Mouse (Mus musculus): ENCODE data around the gene Dmp1. TPM values are rescaled to one million over a fixed set of nuclear protein-coding genes. Genes with fewer than 3 reads are reported as not detected.

Gene Dmp1
- polyA plus RNA-seq, 1 experiment = 3.4 TPM

GRCm38 (mm10) chr5:104236741-104237140 is 34.3 kb downstream of the Dmp1 start:
- no peak overlapping the region for H3ac ChIP-seq (ENCODE audit: control insufficient read depth, insufficient read length, low read depth)
- no peak overlapping the region for H3K4me3 ChIP-seq (ENCODE audit: insufficient read depth, poor library complexity, severe bottlenecking)
- H3K79me2 ChIP-seq (ENCODE audit: control insufficient read depth, insufficient read depth) = no peaks in the 10 kb centered on the region
- H3K36me3 ChIP-seq (ENCODE audit: control insufficient read depth, insufficient read depth) = no peaks in the 10 kb centered on the region
- no peaks in the 10 kb centered on the region for H3K79me3 ChIP-seq (ENCODE audit: low read depth)
- TF ChIP-seq FOSL1 (IDR thresholded peaks at IDR 0.05; ENCODE audit: insufficient read depth, low read length, poor library complexity, severe bottlenecking) (no peak), CEBPB (IDR thresholded peaks at IDR 0.05; ENCODE audit: low read depth) (no peak), MYOG (IDR thresholded peaks at IDR 0.05; ENCODE audit: control insufficient read depth, extremely low read depth, insufficient read length) (no peak), USF1 (IDR thresholded peaks at IDR 0.05; ENCODE audit: low read depth) (no peak)
- H3K27me3 ChIP-seq (ENCODE audit: control insufficient read depth, insufficient read depth, insufficient read length) = no peaks in the 10 kb centered on the region

GRCm38 (mm10) chr5:104239674-104240378 is 37.4 kb downstream of the Dmp1 start:
- Histone ChIP-seq H3K79me2 (ENCODE audit: control insufficient read depth, insufficient read depth) (no peaks in the 10 kb centered on the region), H3K27me3 (ENCODE audit: control insufficient read depth, insufficient read depth, insufficient read length) (no peaks in the 10 kb centered on the region), H3K4me3 (ENCODE audit: insufficient read depth, poor library complexity, severe bottlenecking) (no peak overlapping the region), H3K36me3 (ENCODE audit: control insufficient read depth, insufficient read depth) (no peaks in the 10 kb centered on the region), H3K79me3 (ENCODE audit: low read depth) (no peaks in the 10 kb centered on the region), H3ac (ENCODE audit: control insufficient read depth, insufficient read length, low read depth) (no peak overlapping the region)
- no peak for TF ChIP-seq CTCF (IDR thresholded peaks at IDR 0.05; ENCODE audit: control insufficient read depth, insufficient read depth, insufficient read length)
- no peak for TF ChIP-seq CEBPB (IDR thresholded peaks at IDR 0.05; ENCODE audit: low read depth)
- no peak for TF ChIP-seq MAX (IDR thresholded peaks at IDR 0.05)
- no peak for TF ChIP-seq FOSL1 (IDR thresholded peaks at IDR 0.05; ENCODE audit: insufficient read depth, low read length, poor library complexity, severe bottlenecking)
- TF ChIP-seq MYOD1 (IDR thresholded peaks at IDR 0.05; ENCODE audit: control insufficient read depth, insufficient read length, low read depth) = no peak
- no peak for TF ChIP-seq USF1 (IDR thresholded peaks at IDR 0.05; ENCODE audit: low read depth)
- no peak for TF ChIP-seq MYOG (IDR thresholded peaks at IDR 0.05; ENCODE audit: control insufficient read depth, extremely low read depth, insufficient read length)

GRCm38 (mm10) chr5:104244261-104244660 is 41.8 kb downstream of the Dmp1 start:
- no peak overlapping the region for H3K4me3 ChIP-seq (ENCODE audit: insufficient read depth, poor library complexity, severe bottlenecking)
- no peaks in the 10 kb centered on the region for H3K36me3 ChIP-seq (ENCODE audit: control insufficient read depth, insufficient read depth)
- H3K79me2 ChIP-seq (ENCODE audit: control insufficient read depth, insufficient read depth) = no peaks in the 10 kb centered on the region
- no peaks in the 10 kb centered on the region for H3K27me3 ChIP-seq (ENCODE audit: control insufficient read depth, insufficient read depth, insufficient read length)
- TF ChIP-seq CTCF (IDR thresholded peaks at IDR 0.05; ENCODE audit: control insufficient read depth, insufficient read depth, insufficient read length) (no peak), MYOD1 (IDR thresholded peaks at IDR 0.05; ENCODE audit: control insufficient read depth, insufficient read length, low read depth) (no peak), CEBPB (IDR thresholded peaks at IDR 0.05; ENCODE audit: low read depth) (no peak), FOSL1 (IDR thresholded peaks at IDR 0.05; ENCODE audit: insufficient read depth, low read length, poor library complexity, severe bottlenecking) (no peak), USF1 (IDR thresholded peaks at IDR 0.05; ENCODE audit: low read depth) (no peak), MAX (IDR thresholded peaks at IDR 0.05) (no peak), MYOG (IDR thresholded peaks at IDR 0.05; ENCODE audit: control insufficient read depth, extremely low read depth, insufficient read length) (no peak)
- no peaks in the 10 kb centered on the region for H3K79me3 ChIP-seq (ENCODE audit: low read depth)
- H3ac ChIP-seq (ENCODE audit: control insufficient read depth, insufficient read length, low read depth) = no peak overlapping the region

- H3K4me3 ChIP-seq (ENCODE audit: insufficient read depth, poor library complexity, severe bottlenecking) = no peak overlapping the region
- H3K36me3 ChIP-seq (ENCODE audit: control insufficient read depth, insufficient read depth) = no peaks in the 10 kb centered on the region
- no peak overlapping the region for H3ac ChIP-seq (ENCODE audit: control insufficient read depth, insufficient read length, low read depth)
- no peaks in the 10 kb centered on the region for H3K27me3 ChIP-seq (ENCODE audit: control insufficient read depth, insufficient read depth, insufficient read length)
- no peaks in the 10 kb centered on the region for H3K79me3 ChIP-seq (ENCODE audit: low read depth)
- no peaks in the 10 kb centered on the region for H3K79me2 ChIP-seq (ENCODE audit: control insufficient read depth, insufficient read depth)
- TF ChIP-seq MYOG (IDR thresholded peaks at IDR 0.05; ENCODE audit: control insufficient read depth, extremely low read depth, insufficient read length) = no peak
- no peak for TF ChIP-seq FOSL1 (IDR thresholded peaks at IDR 0.05; ENCODE audit: insufficient read depth, low read length, poor library complexity, severe bottlenecking)
- TF ChIP-seq MYOD1 (IDR thresholded peaks at IDR 0.05; ENCODE audit: control insufficient read depth, insufficient read length, low read depth) = no peak
Measured at GRCm38 (mm10) chr5:104251811-104252210, 49.4 kb downstream of the Dmp1 start.

GRCm38 (mm10) chr5:104256585-104256984 is 54.2 kb downstream of the Dmp1 start:
- Histone ChIP-seq H3K79me3 (ENCODE audit: low read depth) (no peaks in the 10 kb centered on the region), H3K4me3 (ENCODE audit: insufficient read depth, poor library complexity, severe bottlenecking) (no peak overlapping the region), H3K79me2 (ENCODE audit: control insufficient read depth, insufficient read depth) (no peaks in the 10 kb centered on the region), H3K36me3 (ENCODE audit: control insufficient read depth, insufficient read depth) (no peaks in the 10 kb centered on the region), H3K27me3 (ENCODE audit: control insufficient read depth, insufficient read depth, insufficient read length) (no peaks in the 10 kb centered on the region), H3ac (ENCODE audit: control insufficient read depth, insufficient read length, low read depth) (no peak overlapping the region)
- TF ChIP-seq CEBPB (IDR thresholded peaks at IDR 0.05; ENCODE audit: low read depth) = no peak
- no peak for TF ChIP-seq CTCF (IDR thresholded peaks at IDR 0.05; ENCODE audit: control insufficient read depth, insufficient read depth, insufficient read length)
- TF ChIP-seq USF1 (IDR thresholded peaks at IDR 0.05; ENCODE audit: low read depth) = no peak
- TF ChIP-seq MYOG (IDR thresholded peaks at IDR 0.05; ENCODE audit: control insufficient read depth, extremely low read depth, insufficient read length) = no peak
- TF ChIP-seq FOSL1 (IDR thresholded peaks at IDR 0.05; ENCODE audit: insufficient read depth, low read length, poor library complexity, severe bottlenecking) = no peak
- TF ChIP-seq MAX (IDR thresholded peaks at IDR 0.05) = no peak
- no peak for TF ChIP-seq MYOD1 (IDR thresholded peaks at IDR 0.05; ENCODE audit: control insufficient read depth, insufficient read length, low read depth)

GRCm38 (mm10) chr5:104261908-104262461 is 59.6 kb downstream of the Dmp1 start:
- TF ChIP-seq CTCF (IDR thresholded peaks at IDR 0.05; ENCODE audit: control insufficient read depth, insufficient read depth, insufficient read length) = no peak
- no peak for TF ChIP-seq MAX (IDR thresholded peaks at IDR 0.05)
- TF ChIP-seq MYOG (IDR thresholded peaks at IDR 0.05; ENCODE audit: control insufficient read depth, extremely low read depth, insufficient read length) = no peak
- no peak for TF ChIP-seq FOSL1 (IDR thresholded peaks at IDR 0.05; ENCODE audit: insufficient read depth, low read length, poor library complexity, severe bottlenecking)
- TF ChIP-seq CEBPB (IDR thresholded peaks at IDR 0.05; ENCODE audit: low read depth) = no peak
- TF ChIP-seq MYOD1 (IDR thresholded peaks at IDR 0.05; ENCODE audit: control insufficient read depth, insufficient read length, low read depth) = no peak
- no peak for TF ChIP-seq USF1 (IDR thresholded peaks at IDR 0.05; ENCODE audit: low read depth)
- H3K79me2 ChIP-seq (ENCODE audit: control insufficient read depth, insufficient read depth) = no peaks in the 10 kb centered on the region
- no peaks in the 10 kb centered on the region for H3K79me3 ChIP-seq (ENCODE audit: low read depth)
- no peaks in the 10 kb centered on the region for H3K36me3 ChIP-seq (ENCODE audit: control insufficient read depth, insufficient read depth)
- no peak overlapping the region for H3K4me3 ChIP-seq (ENCODE audit: insufficient read depth, poor library complexity, severe bottlenecking)
- H3K27me3 ChIP-seq (ENCODE audit: control insufficient read depth, insufficient read depth, insufficient read length) = no peaks in the 10 kb centered on the region
- no peak overlapping the region for H3ac ChIP-seq (ENCODE audit: control insufficient read depth, insufficient read length, low read depth)

All from C2C12 (cell line).